ENCODE assay signal across 8 mouse cellular contexts in genomic region chr9:23030138-23030537, GRCm38 (mm10).
A peak's percentile ranks its signal among the peaks of the same experiment; 100 is the strongest.
DNase-seq lines count a peak whose midpoint lies in the region.

No protein-coding gene starts in this region.

- DNase-seq in gastrocnemius, adult 18-20 months (ENCODE audit: low spot score), result peak; percentile 16
- DNase-seq in gastrocnemius, adult 8-10 months (ENCODE audit: low spot score in 2 of 2), result no peak
- peak; percentile 28 for DNase-seq in urinary bladder, postnatal 14 days (ENCODE audit: low spot score)
- no peak for DNase-seq in urinary bladder, postnatal 36 days (ENCODE audit: low spot score in 2 of 2)
- DNase-seq in kidney, postnatal 10 days, result peak; percentile 36
- DNase-seq in T-cell, adult 2 months (ENCODE audit: low spot score), result no peak
- no peak for DNase-seq in embryo, embryonic 9.5 days (ENCODE audit: extremely low spot score)
- no peak for DNase-seq in layer of hippocampus, postnatal 14 days (ENCODE audit: low spot score in 2 of 2)

Comparison
In these comparisons a context has a peak if more than half of its experiments do, and no peak if none do; other contexts are left out.
1. DNase-seq: peak in gastrocnemius, adult 18-20 months (single experiment), urinary bladder, postnatal 14 days (single experiment) and kidney, postnatal 10 days (single experiment); none in gastrocnemius, adult 8-10 months (0 of 2), urinary bladder, postnatal 36 days (0 of 2), T-cell, adult 2 months (single experiment), embryo, embryonic 9.5 days (single experiment) and layer of hippocampus, postnatal 14 days (0 of 2).